Mouse (Mus musculus) 3134 (cell line): Measurements from ENCODE around the gene Stk31.
A peak's percentile ranks its signal among the peaks of the same experiment; 100 is the strongest.
"Not testable (repeated sequence)": the region's sequence is repeated elsewhere in the genome, so short reads cannot be mapped to it uniquely, and the experiment has no call there.

Source experiments
- DNase-seq: peaks from one replicate; pipeline ENCODE4 v3.0.0-alpha.2; 2011; ENCODE audit warnings: low spot score; ENCODE audit not compliant: insufficient read length; ENCODE audit errors: extremely low read depth

Stk31 gene

DNA sequence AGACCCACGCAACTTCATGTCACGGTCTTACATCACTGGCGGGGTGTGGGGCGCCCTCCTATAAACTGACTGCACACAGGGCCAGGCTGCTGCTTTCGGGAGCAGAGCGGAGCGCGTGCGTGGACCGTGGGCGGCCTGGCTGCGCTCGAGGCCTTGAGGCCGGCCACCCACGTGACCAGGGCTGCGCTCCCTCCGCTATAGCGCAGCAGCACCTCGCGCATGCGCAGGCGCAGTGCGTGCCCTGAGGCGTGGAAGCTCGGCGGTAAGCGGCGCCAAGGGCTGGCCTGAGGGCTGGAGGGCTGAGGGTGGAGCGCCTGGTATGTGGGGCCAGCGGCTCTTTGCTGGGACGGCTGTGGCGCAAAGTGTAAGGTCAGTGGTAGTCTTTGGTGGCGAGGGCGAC lies at the start of gene Stk31:
Gene Stk31 (plus strand): TSS at position 289 of the 400 bp plus-strand sequence.
- DNase-seq, result no peak

DNA sequence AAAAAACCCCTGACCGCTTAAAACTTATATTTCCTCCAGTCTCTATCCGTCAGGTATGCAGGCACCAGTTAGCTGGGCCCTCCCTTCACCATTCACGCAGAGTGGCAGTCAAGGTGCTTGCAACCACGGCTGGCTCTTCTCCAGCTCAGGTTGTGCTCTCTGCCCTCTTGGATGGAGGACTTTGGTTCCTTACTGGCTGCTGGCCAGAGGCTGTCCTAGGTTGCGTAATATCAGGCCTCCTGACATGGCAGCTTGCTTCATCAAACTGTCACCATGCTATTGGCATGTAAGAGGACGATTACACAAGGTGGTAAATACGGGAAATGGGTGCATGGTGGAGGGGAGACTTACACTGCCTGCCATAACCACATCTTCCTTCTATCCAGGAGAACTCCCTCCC lies 45.6 kb upstream of the Stk31 start:
- DNase-seq, result no peak

DNA sequence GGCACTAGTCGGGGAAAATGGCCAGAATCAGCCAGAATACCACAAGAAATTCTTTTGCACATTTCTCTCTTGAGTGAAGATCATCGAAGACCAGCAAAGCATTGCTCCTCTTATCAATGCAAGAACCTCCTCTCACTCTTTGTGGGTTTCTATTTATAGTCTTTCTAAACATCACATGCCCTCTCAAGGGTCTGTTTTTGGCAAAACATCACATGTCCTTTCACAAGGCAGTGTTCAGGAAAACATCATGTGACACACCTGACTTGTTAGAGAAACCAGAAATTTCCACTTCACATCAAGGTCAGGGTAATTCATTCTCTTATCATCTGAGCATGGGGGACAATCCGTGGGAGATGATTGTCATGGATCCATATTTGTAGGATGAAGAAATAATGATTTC lies 40.8 kb upstream of the Stk31 start:
- DNase-seq, result no peak

DNA sequence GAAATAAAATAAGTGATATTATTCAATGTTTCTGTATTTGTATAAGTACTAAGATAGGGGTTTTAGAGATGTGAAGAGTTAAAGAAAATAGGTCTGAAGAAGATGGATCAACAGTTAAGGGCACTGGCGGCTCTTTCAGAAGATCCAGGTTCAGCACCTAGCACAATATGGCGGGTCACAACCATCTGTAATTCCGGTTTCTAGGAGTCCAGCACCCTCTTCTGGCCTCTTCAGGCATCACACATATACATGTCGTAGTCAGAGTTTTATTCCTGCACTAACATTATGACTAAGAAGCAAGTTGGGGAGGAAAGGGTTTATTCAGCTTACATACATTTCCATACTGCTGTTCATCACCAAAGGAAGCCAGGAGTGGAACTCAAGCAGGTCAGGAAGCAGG lies 40.2 kb upstream of the Stk31 start:
- DNase-seq, result no peak

DNA sequence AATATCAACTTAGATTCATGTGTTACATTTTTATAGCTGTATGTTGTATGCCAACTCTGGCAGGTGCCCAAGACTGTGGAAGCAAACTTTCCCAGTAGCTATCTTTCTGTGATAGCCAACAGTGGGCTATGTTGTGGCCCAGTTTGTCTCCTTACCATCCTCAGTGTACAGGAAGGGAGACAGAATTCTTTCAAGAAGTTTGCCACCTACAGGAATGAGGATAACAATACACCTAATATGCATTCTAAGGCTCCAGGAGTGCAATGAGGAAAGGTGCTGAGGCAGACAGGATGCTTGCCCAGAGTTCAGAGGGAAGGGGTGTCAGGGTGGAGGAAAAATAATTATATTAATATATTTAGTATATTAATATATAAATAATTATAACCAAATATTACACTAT lies 35.0 kb upstream of the Stk31 start:
- DNase-seq, result no peak

DNA sequence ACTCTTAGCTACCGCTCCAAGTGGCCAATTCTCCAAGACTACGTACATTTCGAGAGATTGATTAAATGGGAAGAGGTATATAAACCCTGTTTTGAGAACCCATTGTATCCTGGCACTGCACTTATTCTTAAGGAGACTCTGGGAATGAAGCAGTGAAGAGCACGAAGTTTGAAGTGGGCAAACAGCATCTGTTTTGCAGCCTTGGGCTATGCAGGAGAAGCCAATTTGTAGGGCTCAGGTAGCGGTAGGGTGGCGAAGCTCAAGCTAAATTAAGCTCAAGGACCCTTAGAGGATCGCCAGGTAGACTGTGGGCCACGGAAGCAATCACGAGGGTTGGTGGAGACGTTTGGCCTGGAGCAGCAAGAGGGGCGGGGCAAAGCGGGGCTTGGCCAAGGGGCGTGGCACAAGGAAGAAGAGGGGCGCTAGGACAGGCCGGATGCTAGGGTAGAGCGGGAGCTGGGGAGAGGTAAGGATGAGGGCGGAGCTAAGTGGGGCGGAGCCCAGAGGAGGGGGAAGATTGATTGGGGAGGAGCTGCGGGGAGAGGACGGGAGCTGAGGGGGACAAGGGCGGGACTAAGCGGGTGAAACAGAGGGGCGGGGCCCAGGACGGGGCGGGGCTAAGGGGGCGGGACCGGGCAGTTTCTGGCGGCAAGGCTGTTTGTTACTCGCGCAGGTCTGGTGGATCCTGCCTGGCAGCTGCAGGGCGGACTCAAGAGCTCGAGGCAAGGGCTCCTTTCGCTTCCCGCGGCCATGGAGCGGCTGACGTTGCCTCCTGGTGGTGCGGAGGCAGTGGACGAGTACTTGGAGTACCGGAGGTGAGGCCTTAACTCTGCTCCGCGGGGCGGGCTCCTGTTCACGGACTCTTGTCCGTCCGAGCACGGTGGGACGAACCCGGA lies 28.0 kb upstream of the Stk31 start, which contains the start of gene Fam221a:
Gene Fam221a (plus strand): TSS at position 581 of the 896 bp plus-strand sequence.
- DNase-seq, result peak; percentile 90

DNA sequence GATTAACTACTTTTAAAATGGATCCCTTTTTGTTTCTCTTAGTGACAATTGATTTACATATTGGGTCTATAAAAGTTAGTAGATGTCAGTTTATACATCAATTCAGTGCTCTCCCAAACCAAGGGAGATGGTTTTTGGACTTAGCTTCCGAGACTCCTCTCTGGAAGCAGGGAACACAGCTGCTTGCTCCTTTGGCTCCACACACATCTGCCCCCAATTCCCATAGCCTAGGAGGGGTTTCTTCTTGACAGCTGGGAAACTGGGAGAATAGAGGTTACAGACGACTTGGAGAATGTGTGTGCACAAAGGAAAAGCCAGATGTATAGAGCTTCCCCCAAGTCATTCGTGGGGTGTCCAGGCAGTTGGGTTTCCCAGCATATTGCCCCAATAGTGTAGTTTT lies 27.2 kb upstream of the Stk31 start:
- no peak for DNase-seq

DNA sequence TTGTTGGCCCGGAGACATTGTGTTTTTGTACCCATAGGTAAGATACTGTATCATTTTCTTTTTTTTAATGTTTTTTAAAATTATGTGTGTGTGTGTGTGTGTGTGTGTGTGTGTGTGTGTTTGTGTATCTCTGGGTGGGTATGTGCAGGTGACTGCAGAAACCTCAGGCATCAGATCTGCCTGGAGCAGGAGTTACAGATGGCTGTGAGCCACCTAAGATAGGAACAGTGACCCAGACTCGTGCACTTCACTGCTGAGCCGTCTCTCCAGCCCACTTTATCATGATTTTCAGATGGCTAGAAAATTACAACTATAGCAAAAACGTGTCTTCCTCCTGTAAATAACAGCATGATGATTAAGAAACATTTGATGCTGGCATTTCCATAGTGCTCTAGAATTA lies 22.7 kb upstream of the Stk31 start:
- DNase-seq, result no peak

GRCm38 (mm10) chr6:49373943-49374342 lies 21.5 kb upstream of the Stk31 start:
- DNase-seq, result no peak

DNA sequence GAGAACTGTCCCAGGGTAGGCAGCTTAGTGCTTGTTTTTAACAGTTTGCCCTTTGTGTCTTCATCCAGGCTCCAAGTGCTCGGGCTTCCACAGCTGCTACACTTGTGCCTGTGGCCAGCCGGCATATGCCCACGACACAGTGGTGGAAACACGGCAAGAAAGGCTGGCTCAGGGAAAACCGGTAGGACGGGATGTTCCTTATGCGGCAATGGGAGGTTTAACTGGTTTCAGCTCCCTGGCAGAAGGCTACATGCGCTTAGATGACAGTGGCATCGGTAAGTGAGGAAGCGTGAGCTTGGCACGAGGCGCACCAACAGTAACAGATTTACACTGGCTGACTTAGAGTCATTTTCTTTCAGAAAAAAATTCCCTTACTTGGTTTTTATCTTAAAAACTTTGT lies 17.1 kb upstream of the Stk31 start:
- no peak for DNase-seq

DNA sequence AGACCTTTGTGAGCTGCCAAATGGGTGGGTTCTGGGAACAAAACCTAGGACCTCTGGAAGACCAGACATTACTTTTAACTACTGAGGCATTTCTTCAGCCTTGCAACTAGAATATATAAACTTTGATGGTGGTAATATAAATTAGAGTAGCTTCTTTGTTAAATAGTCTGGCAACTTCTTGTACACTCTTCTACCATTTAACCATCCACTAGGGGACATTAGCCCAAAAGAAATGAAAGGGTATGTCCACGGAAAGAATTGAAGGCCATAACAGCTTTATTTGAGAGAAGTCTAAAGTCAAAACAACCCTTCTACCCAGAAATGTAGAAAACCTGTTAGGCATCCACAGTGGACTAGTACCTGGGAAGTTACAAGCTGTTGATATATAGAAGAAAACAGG lies 1.1 kb upstream of the Stk31 start:
- no peak for DNase-seq

- no peak for DNase-seq
These were observed 2.1 kb downstream of the Stk31 start for GRCm38 (mm10) chr6:49397466-49397865.

DNA sequence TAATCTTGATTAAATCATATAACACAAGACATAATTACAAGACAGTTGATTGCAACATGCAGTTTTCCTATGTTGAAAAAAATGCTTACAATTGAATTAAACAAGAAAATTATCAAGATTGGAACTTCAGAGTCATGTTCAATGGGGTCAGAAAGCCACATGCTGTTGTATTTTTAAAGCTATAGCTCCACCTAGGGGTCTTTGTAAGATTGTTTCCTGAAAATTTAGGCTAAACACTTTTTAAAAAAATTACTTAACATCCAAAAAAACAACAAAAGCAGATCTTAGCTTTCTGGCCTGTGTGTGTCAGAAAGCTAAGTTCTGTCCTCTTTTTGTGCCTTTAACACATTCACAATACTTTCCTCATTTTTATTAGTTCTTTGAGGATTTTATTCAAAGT lies 3.0 kb downstream of the Stk31 start:
- DNase-seq, result no peak

DNA sequence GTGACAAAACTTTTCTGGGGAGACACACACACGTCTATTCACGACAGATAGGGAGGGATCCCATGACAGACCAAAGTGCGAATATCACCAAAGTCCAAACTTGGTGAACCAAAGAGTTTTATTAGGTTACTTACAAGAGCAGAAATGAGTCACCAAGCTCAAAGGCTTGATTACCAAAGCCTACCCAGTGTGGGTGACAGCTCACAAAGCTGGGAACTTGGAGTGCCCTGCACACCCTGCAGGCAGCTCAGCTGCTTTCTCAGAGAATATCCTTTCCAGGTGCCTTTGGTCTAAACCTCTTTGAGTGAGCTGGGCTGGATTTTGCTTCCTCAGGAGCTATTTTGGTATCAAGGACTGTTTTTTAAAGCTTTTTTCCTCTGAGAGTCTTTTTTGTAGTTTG lies 15.4 kb downstream of the Stk31 start:
- no peak for DNase-seq

- not testable (repeated sequence) for DNase-seq
These were observed 17.6 kb downstream of the Stk31 start for GRCm38 (mm10) chr6:49412967-49413366.

- DNase-seq, result no peak
These were observed 20.6 kb downstream of the Stk31 start for GRCm38 (mm10) chr6:49415971-49416370.

DNA sequence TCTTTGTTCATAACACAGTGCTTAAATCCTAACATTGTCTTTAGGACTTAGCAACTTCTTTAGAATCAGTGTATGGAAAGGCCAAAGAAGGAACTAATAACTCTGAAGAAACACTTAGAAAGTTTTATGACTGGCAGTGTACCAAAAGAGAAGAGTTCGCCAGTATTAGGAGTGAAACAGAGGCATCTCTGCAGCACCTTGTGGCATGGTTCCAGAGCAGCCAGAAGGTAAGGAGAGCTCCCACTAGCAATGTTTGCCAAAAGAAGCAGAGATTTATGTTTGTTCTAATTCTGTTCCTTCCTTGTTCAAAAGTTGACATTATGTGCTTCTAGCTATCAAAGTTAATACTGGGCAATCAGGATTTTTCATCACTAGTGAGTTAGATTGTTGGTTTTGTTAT lies 41.9 kb downstream of the Stk31 start:
- no peak for DNase-seq

DNA sequence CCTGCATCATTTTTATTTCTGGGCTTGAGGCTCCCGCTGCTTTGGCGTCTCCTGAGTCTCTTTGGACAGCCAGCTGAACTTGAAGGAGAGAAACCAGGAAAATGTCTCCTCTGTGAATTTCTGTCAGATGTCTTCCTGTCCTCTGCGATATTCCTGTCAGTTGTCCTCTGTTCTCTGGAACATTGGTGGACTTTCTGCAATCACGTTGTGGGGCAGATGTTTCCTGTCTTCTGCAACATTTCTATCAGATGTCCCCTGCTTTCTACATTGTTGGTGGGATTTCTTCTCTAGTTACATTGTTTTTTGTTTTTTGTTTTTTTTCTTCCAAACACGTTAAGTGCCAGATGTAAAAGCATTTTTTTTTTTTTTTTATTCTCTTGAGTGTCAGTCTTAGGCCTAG lies 62.7 kb downstream of the Stk31 start:
- no peak for DNase-seq

- no peak for DNase-seq
These were observed 87.8 kb downstream of the Stk31 start for GRCm38 (mm10) chr6:49483205-49483604.

GRCm38 (mm10) chr6:49491526-49491925 lies 96.1 kb downstream of the Stk31 start:
- no peak for DNase-seq

- peak; percentile 14 for DNase-seq
These were observed 123.6 kb downstream of the Stk31 start for GRCm38 (mm10) chr6:49519053-49519452.
